Mouse (Mus musculus) embryo, embryonic 10.5 days (tissue): Measurements from ENCODE around the gene Pla2g1b.

Source experiments
- DNase-seq: peaks from one replicate; pipeline ENCODE4 v3.0.0-alpha.2; 2015; ENCODE audit warnings: low spot score

The Pla2g1b gene

DNA sequence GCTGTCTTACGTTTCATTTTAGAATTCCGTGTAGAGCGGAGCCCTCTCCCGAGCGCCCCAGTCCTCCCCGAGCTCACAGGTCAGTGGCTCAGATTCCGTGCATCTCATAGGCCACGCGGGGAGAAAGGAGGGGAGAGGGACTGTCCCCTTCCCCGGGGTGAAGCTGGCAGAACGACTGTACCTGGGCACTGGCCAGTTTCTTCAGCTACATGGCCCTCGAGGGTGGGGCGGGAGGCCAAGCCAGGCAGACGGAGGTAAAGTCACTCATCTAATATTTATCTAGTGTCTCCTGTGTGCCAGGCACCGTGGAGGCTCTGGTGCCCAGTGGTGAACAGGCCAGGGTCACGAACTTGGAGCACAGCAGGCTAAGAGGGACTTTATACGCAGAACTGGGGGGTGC, 19.0 kb upstream of the Pla2g1b start:
- DNase-seq: no peak

DNA sequence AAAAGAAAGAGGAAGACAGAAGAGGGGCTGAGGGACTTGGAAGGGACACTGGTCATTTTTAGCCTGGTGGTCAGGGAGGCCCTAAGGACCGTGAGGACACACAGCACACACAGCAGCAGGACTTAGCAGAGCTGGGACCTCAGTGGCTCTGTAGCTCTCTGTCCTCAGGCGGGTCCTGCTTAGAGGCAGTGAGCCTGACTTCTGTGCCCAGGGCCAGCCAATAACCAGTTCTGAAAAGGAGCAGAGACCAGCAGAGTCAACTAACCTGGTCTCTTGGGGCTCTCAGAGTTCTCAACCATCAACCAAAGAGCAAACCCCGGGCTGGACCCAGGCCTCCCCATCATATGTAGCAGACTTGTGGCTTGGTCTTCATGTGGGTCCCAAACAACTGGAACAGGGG, 16.8 kb upstream of the Pla2g1b start:
- no peak for DNase-seq

DNA sequence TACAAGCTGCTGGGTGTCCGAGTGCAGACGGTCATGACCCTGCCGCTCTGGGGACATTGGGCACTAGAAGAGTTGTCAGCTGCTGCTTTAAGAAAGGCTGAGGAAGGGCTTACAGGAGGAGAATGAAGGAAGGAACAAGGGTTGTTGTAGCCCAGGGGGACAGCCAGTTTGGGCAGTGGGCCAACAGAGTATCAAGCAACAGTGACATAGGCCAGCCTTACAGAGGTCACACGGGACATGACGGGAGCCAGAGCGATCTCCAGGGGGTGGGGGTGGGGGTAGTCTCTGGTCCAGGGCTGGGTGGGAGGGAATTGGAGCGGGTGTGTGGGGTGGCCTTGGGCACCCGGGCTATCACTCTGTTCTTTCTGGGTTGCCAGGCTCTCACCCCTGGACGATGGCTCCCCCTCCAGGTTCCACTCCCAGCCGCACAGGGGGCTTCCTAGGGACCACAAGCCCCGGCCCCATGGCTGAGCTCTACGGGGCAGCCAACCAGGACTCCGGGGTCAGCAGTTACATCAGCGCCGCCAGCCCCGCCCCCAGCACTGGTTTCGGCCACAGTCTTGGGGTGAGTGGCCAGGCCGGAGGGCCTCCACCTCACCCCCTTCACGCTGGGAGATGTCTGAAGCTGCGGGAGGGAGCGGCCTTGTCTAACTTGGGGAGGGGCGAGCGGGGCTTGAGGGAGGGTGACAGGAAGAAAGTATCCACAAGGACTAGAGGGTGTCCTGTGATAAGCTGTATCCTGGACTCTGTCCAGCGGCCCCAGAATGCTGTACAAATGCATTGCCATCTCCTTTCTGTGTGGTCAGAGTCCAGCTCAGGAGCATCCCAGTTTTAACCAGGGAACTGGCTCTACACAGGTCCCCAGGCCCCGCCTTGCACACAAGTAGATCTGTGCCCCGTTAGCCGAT, 15.4 kb upstream of the Pla2g1b start:
- no peak for DNase-seq

DNA sequence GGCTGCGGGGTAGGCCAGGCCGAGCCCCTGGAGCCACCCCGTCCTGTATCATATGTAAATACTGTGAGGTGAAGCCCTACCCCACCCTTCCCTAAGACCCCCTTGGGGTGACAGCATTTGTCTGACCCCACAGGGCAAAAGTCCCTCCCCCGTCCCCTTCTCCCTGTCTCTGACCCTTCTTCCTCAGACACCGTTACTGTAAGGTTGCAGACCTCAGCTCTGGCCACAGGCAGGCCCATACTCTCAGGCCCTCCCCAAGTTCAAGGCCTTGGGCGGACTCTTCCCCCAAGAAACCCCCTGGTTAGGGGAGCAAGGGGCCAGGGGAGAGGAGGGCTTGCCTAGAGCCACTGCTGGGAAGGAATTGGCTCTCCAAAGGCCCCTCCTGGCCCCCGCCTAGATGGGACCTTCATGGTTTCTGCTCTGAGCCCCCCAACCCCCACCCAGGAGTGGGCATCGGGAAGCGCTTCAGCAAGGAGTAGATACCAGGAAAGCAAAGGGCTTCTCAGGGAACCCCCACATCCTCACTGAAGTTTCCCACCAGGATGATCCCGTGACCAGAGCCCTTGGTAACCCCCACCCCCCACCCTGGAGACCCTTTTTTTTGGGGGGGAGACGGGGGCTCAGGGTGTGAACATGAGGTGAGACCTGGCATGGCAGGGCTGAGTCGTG, 11.5 kb upstream of the Pla2g1b start:
- no peak for DNase-seq

DNA sequence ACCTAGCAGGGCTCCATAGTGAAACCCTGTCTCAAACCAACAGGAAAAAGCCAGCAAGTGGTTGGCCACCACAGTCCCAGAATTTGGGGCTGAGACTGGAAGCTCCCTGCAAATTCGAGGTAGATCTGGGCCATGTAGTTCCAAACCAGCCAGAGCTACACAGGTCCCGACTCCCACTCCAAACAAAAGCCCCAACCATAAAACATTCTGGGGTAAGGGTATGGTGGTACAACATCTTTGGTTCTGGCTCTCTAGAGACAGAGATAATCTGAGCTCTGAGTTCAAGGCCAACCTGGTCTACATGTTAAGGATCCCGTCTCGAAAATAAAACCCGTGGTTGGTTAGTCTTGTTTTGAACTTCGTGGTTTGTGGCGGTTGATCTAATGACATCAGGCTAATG, 10.2 kb upstream of the Pla2g1b start:
- no peak for DNase-seq

DNA sequence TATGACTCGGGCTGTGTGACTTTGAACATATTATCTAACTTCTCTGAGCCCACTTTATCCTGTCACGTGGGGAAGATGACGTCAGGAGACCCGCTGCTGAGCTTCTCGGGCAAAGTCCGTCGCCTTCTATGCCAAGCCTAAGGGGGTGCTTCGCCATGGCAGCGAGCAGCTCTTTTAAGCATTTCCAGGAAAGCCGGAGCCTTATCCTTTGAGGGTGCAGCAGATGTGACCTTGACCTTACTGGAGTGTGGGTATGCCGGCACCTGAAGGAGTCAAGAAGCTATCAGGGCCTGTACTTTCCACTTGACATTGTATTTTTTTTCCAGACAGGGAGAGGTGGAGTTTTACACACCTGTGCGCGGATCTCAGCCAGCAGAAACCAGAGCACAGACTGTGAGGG, 7.1 kb upstream of the Pla2g1b start:
- DNase-seq: no peak

DNA sequence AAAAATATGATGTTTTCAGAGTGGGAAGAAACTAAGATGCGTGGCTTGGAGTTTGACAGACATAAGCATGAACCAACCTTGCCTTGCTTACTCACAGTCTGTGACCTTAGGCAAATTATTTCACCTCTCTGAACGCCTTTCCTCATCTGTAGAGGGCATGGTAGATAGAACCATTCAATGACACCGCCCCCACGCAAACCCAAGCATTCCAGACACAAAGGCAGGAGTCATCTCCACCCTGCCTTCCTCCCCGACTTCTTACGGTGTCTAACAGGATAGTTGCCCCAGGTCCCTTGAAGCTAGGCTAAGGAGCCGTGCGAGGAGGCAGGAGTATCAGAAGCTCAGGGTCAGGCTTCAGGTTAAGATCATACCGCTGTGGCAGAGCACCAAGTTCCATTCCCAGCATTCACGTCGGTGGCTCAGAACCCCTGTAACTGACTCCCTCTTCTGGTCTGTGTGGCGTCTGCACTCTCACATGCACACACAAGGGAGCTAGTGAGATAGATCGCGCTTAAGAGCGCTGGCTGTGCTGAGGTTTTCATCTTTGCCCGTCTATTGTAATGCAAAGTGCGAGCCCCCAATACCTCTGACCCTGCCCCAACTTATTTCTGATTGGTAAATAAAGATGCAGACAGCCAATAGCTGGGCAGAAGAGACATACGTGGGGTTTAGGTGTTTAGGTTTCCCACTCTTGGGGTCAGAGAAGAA, 1.5 kb upstream of the Pla2g1b start:
- no peak for DNase-seq

DNA sequence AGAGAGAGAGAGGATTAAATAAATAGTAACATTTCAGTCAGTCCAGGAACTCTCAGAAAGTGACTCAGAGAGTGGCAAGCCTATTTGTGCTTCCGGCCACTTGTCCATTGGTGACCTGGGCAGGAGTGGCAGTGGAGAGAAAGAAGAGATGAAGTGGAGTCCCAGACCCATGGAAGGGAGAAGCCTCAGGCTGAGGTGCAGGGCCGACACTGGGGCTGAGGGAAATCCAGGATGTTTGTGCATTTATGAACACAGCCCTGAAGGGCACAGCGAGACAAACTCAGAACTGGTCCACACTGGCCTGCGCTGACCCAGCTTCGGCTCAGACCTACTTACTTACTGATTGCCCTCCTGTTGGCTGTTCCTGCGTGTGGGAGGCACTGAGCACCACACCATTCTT, 3.7 kb downstream of the Pla2g1b start:
- no peak for DNase-seq

DNA sequence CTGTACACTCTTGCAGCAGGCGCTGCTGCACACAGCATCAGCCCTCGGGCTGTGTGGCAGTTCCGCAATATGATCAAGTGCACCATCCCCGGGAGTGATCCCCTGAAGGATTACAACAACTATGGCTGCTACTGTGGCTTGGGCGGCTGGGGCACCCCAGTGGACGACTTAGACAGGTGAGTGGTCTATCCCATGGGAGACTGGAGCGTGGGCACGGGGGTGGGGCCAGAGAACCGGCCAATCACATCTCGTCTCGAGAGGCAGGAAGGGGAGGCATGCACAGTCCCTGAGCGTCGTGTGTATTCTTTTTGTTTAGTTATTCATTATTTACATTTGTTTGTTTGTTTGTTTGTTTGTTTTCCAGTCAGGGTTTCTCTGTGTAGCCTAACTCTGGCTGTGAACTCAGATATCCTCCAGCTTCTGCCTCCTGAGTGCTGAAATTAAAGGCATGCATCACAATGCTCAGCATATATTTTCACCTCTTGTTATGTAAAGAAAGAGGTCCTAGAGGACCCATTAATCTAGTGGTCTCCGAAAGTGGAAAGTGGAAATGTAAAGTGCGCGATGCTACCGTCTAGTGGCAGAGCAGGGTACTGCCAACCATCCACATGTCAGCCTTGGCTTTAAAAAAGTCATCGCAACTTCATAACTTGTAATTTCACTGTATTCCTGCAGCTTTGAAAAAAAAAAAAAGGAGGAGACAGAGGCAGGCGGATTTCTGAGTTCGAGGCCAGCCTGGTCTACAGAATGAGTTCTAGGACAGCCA, 4.9 kb downstream of the Pla2g1b start:
- peak; percentile 86 for DNase-seq

DNA sequence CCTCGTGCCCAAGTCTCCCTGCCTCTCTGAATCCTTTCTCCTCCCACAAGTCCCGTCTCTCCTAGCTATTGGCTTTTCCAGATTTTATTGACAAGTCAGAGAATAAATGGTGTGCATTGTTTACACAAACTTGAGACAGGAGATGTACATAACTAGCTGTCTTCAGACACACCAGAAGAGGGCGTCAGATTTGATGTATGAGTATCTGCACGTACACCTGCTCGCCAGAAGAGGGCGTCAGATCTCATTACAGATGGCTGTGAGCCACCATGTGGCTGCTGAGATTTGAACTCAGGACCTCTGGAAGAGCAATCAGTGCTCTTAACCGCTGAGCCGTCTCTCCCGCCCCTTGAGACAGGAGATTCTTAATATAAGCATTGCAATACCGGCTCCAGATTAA, 7.1 kb downstream of the Pla2g1b start:
- no peak for DNase-seq

DNA sequence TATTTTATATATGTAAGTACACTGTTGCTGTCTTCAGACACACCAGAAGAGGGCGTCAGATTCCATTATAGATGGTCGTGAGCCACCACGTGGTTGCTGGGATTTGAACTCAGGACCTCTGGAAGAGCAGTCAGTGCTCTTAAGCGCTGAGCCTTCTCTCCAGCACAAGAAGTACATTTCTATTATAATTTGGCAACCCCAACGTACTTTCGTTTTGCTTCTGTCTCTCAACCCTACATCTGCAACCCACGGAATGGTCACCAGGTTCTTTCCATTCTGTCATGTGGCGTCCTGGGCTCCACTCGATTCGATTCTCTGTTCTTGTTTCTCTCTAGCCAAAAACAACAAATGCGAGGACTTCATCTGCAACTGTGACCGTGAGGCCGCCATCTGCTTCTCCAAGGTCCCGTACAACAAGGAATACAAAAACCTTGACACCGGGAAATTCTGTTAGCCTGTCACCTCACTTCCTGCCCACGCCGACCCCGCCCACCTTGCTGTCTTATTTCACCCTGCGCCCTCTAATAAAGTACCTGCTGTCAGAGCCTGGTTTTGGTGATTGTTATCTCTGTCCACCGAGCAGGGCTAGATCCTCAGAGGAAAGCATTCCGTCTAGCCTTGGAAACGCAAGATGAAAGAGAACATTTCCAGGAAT, 8.2 kb downstream of the Pla2g1b start:
- DNase-seq: no peak

DNA sequence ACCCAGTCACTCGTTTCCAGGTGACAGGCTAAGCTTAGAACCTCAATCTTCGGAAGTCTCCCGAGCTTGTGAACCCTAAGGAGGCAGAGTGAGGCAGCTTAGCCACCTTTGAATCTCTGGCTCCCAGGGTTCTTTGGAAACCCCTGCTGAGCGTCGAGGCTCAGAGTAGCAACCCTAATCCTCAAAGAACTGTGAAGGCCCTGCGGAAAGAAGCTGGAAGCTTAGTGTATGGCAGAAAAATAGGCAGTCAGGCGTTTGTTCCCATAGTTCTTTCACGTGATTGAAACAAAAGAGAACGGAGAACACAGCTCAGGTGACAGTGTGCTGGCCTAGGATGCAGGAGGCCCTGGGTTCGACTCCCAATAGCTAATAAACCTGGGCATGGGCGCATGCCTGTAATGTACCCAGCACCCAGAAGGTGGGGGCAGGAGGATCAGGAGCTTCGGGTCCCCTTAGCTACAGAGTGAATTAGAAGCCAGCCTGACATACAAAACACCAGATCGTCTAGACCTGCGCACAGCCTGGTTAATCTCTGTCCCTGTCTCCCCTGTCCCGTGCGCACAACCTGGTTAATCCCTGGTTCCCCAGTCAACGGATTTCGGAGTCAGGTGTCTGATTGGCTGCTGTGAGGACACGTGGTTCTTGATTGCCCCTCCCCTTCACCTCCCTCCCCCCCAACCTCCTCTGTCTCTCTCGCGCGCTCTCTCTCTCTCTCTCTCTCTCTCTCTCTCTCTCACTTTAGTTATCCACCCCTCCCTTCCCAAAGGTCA, 9.5 kb downstream of the Pla2g1b start:
- peak; percentile 85 for DNase-seq

DNA sequence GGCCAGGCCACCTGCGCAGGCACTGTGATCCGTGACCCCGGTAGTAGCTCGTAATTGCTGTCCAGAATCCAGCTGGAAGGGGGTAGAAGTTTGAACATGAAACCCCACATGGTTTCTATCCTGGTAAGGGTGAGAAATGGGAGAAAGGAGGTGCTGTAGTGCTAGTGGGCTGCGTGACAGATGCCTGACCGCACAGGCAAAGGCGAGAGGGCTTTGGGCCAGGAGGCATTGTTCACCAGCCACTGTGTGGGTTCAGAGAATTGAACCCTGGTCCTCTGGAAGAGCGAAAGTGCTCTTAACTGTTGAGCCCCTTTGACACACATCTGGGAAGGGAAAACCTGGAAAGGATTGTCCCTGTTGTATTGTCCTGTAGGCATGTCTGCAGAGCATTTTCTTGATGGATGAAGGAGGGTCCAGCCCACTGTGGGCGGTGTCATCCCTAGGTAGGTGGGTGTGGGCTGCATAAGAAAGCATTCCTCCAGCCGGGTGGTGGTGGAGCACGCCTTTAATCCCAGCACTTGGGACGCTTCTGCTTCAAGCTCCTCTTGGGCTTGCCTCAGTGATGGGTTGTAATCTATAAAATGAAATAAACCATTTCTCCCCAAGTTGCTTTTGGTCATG, 10.2 kb downstream of the Pla2g1b start:
- no peak for DNase-seq

DNA sequence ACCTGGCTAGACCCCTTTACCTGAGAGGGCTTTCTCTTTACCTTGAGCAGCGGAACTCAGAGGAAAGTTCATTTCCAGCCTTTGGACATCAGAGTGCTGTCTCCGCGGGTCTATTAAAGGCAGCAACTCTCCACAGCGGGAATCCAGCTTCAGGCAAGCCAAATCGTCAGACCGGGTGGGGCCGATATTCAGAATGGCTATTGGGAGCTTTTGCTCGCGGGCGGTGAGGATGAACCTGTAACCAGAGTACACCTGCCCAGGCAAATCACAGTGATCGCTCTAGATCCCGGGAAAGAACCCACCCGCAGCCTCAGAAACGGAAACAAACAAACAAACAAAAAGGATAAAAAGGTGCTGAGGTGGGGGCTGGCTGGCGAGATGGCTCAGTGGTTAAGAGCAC, 13.5 kb downstream of the Pla2g1b start:
- DNase-seq: no peak

DNA sequence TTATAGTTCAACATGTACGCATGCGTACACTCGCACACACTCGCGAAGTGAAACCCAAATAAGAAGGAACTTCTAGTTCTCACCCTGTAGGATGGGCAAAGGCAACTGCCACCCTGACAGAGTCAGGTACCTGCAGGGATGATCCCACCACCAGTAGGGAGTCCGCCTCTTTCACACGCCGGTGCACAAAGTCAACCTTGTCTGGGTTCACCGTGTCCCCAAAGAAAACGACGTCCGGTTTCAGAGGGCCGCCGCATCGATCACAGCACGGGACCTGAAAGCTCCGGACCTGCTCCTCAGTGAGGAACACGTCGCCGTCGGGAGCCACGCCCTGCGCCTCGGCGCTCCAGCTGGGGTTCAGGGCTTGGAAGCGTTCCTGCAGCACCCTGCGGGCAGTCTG, 14.0 kb downstream of the Pla2g1b start:
- no peak for DNase-seq

DNA sequence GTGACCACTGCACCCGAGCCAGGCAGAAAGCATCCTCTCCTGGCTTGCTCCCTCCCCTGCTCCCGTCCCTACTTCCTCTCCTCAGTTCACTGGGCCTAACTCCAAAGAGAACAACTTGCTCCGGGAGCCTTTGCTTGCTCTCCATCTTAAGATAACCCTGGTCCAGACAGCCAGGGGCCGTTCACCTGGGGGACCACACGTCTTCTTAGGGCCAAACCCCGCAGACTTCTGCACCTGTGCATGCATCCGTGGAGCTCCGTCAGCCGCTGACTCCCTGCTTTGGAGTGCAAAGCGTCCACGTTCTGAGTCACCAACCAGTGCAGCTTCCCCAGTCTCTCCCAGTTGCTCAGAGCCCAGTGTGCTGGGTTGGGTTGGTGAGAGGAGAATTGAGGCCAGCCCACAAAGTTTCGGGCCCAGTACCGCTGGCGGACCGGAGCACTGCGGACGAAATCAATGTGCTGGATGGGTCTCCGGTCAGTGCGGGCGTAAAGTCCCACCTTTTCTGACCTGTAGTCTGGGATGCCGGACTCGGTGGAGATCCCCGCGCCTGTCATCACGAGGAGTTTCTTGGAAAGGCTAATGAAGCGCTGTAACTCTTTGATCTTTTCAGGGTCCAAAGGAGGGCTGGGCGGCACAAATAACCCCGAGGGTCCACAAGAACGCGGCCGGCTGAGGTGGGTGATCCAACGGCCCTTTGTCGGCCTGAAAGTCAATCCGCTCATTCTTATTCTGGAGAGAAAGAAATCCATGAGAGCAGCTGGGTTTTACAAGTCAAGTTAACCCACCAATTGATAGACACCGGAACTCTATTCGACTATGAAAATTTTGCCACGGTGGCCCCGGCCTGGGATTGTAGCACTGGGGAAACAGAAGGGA, 16.6 kb downstream of the Pla2g1b start:
- no peak for DNase-seq

DNA sequence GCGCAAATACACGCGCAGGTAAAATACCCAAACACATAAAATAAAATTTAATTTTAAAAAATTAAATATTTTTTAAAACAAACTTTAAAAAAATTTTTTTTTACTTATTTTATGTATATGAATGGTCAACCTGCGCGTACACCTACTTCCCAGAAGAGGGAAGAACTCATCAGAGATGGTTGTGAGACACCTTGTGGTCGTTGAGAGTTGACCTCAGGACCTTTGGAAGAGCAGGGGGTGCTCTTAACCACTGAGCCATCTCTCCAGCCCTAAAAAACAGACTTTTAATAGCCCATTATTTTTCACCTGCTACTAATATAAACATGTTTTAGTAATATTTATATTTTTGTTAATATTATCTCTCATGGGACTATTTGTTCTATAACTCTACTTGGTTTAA, 17.3 kb downstream of the Pla2g1b start:
- no peak for DNase-seq

DNA sequence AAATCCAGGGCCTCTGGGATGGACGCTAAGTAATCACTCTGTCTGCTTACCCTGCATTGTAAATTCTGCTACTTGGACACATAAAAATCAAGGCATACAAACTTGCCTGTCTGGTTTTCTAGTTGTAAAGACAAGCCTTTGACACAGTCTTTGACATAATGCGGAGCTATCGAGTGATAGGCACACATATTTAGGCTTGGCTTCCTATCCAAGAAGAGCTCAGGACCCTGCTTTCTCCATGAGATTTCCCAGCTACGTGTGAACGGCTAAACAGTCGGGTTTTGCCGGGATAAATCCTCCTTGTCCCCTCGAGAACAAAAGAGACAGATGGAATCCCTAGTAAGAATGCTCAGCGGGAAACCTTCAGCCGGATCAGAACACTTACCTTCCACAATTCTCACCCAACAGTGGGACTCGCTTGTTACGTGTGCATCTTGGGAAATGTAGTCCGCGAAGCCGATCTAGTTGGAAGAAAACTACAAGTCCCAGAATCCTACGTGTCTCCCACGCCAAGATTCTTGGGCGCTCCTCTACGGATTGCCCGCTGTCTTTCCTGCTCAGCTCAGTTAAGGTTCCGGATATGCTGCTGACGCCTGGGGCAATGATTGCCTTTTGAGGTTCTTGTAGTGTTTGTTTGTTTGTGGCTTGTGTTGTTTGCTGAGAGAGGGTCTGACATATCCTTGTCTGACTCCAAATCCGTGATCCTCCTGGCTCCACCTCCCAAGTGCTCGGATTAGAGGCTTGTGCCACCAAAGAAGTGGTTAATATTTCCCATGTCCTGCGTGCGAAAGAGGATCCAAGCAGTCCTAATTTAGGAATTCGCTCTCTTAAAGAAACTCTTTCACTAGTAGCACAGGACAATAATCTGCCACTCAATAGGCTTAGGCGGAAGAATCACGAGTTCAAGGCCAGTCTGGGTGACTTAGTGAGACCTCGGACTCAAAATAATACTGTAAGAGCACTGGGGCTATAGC, 18.2 kb downstream of the Pla2g1b start, which contains the start of gene Sirt4:
TSS of gene Sirt4 (minus strand) at position 779 of the 974 bp plus-strand sequence.
- DNase-seq: peak; percentile 99
